Mouse (Mus musculus) forebrain, embryonic 13.5 days (tissue): ENCODE results near the gene App. TPM values are rescaled to one million over a fixed set of nuclear protein-coding genes. Genes with fewer than 3 reads are reported as not detected.

Experiments used
- ATAC-seq: fragments of 200-750 bp; cut with Nextera tagmentation; 2 replicates; pipeline ENCODE4 v1.8.0; 2017
- H3K27ac ChIP-seq: fragments of 300-500 bp; sonication (generic); 2 replicates; pipeline ENCODE4 v1.5.1; 2015; ENCODE audit warnings: inconsistent platforms, mild to moderate bottlenecking, moderate library complexity
- H3K27me3 ChIP-seq: fragments of 300-500 bp; sonication (generic); 2 replicates; pipeline ENCODE4 v1.6.1; 2015; ENCODE audit warnings: mild to moderate bottlenecking, inconsistent platforms
- H3K36me3 ChIP-seq: fragments of 300-500 bp; sonication (generic); 2 replicates; pipeline ENCODE4 v1.6.1; 2015; ENCODE audit warnings: mild to moderate bottlenecking, inconsistent platforms; ENCODE audit not compliant: poor library complexity, severe bottlenecking
- H3K4me1 ChIP-seq: fragments of 300-500 bp; sonication (generic); 2 replicates; pipeline ENCODE4 v1.6.1; 2015; ENCODE audit warnings: inconsistent platforms
- H3K4me2 ChIP-seq: fragments of 300-500 bp; sonication (generic); 2 replicates; pipeline ENCODE4 v1.6.1; 2015; ENCODE audit warnings: inconsistent platforms, mild to moderate bottlenecking, moderate library complexity
- H3K4me3 ChIP-seq: fragments of 300-500 bp; sonication (generic); 2 replicates; pipeline ENCODE4 v1.5.1; 2015; ENCODE audit warnings: mild to moderate bottlenecking, inconsistent platforms
- H3K9ac ChIP-seq: fragments of 300-500 bp; sonication (generic); 2 replicates; pipeline ENCODE4 v1.6.1; 2015; ENCODE audit warnings: mild to moderate bottlenecking, inconsistent platforms
- H3K9me3 ChIP-seq: fragments of 300-500 bp; sonication (generic); replicated peaks from 2 replicates; pipeline ENCODE4 v1.6.1; 2016; ENCODE audit warnings: inconsistent platforms
- WGBS: fragments of 180-500 bp; shearing (Covaris S2); methylation state at CpG from one replicate; pipeline ENCODE4 v1.1.7; 2015; 5-methylcytosine and 5-hydroxymethylcytosine counted together
- polyA plus RNA-seq: library from polyadenylated mRNA; unstranded; fragments of >200 nt; fragmentation: Nextera tagmentation; extraction: Ambion mirVana; gene quantifications from 2 replicates; pipeline ENCODE4 v1.2.1, GENCODE M21; 2015

App gene
- polyA plus RNA-seq, 1 experiment from 2014 or later: 168 TPM

GRCm38 (mm10) chr16:85099044-85099443, 74.5 kb downstream of the App start:
- H3K9ac ChIP-seq: no peak overlapping the region
- H3K4me2 ChIP-seq: no peak overlapping the region
- WGBS: 91% methylated on average over 7 of the region's 7 CpGs
- peaks cover 23% of the 10 kb centered on the region for H3K36me3 ChIP-seq
- no peak for ATAC-seq
- no peak overlapping the region for H3K27ac ChIP-seq
- no peaks in the 10 kb centered on the region for H3K27me3 ChIP-seq
- H3K4me1 ChIP-seq: peaks cover 38% of the 10 kb centered on the region
- H3K9me3 ChIP-seq: no peaks in the 10 kb centered on the region
- no peak overlapping the region for H3K4me3 ChIP-seq

- Histone ChIP-seq H3K36me3 (peaks cover 7% of the 10 kb centered on the region), H3K9ac (no peak overlapping the region), H3K4me1 (peaks cover 58% of the 10 kb centered on the region), H3K4me2 (no peak overlapping the region), H3K4me3 (no peak overlapping the region), H3K9me3 (no peaks in the 10 kb centered on the region), H3K27ac (peak overlapping the region; percentile 48), H3K27me3 (no peaks in the 10 kb centered on the region)
- ATAC-seq: no peak
- 17% methylated on average over 6 of the region's 6 CpGs for WGBS
Observed at GRCm38 (mm10) chr16:85096396-85096795, 77.2 kb downstream of the App start.

- H3K36me3 ChIP-seq: peaks cover 7% of the 10 kb centered on the region; the same call in 1 of the 2 replicates
- 92% methylated on average over 2 of the region's 2 CpGs for WGBS
- H3K27ac ChIP-seq: peak overlapping the region; percentile 48; the same call in 1 of the 2 replicates
- H3K4me1 ChIP-seq: peaks cover 63% of the 10 kb centered on the region
- no peak overlapping the region for H3K4me2 ChIP-seq
- H3K9me3 ChIP-seq: no peaks in the 10 kb centered on the region
- H3K9ac ChIP-seq: no peak overlapping the region
- H3K4me3 ChIP-seq: no peak overlapping the region
- no peaks in the 10 kb centered on the region for H3K27me3 ChIP-seq
- no peak for ATAC-seq
Observed at GRCm38 (mm10) chr16:85095923-85096322, 77.6 kb downstream of the App start.

- Histone ChIP-seq H3K27ac (peak overlapping the region; percentile 84), H3K27me3 (no peaks in the 10 kb centered on the region), H3K4me1 (peaks cover 93% of the 10 kb centered on the region), H3K9me3 (no peaks in the 10 kb centered on the region), H3K36me3 (peaks cover 4% of the 10 kb centered on the region; the same call in 1 of the 2 replicates), H3K4me2 (peak overlapping the region; percentile 32), H3K4me3 (no peak overlapping the region), H3K9ac (no peak overlapping the region)
- WGBS: 6% methylated on average over 9 of the region's 9 CpGs
- ATAC-seq: peak; percentile 92
Observed at GRCm38 (mm10) chr16:85092644-85093091, 80.9 kb downstream of the App start.

- Histone ChIP-seq H3K27ac (peak overlapping the region; percentile 84), H3K4me3 (no peak overlapping the region), H3K4me1 (peaks cover 98% of the 10 kb centered on the region), H3K9ac (no peak overlapping the region), H3K9me3 (no peaks in the 10 kb centered on the region), H3K36me3 (peaks cover 3% of the 10 kb centered on the region; the same call in 1 of the 2 replicates), H3K27me3 (no peaks in the 10 kb centered on the region), H3K4me2 (peak overlapping the region; percentile 32)
- 40% methylated on average over 1 of the region's 1 CpGs for WGBS
- ATAC-seq: no peak
Observed at GRCm38 (mm10) chr16:85092183-85092582, 81.4 kb downstream of the App start.

- H3K4me1 ChIP-seq: peaks cover 97% of the 10 kb centered on the region
- no peaks in the 10 kb centered on the region for H3K9me3 ChIP-seq
Observed at GRCm38 (mm10) chr16:85090992-85091391, 82.6 kb downstream of the App start.

GRCm38 (mm10) chr16:85088126-85088525, 85.4 kb downstream of the App start:
- Histone ChIP-seq H3K9ac (no peak overlapping the region), H3K4me1 (peaks cover 78% of the 10 kb centered on the region), H3K9me3 (no peaks in the 10 kb centered on the region), H3K4me2 (no peak overlapping the region), H3K36me3 (peaks cover 6% of the 10 kb centered on the region), H3K4me3 (no peak overlapping the region), H3K27me3 (no peaks in the 10 kb centered on the region), H3K27ac (peak overlapping the region; percentile 45)
- no peak for ATAC-seq
- WGBS: 49% methylated on average over 10 of the region's 10 CpGs

More at GRCm38 (mm10) chr16:85090992-85091391, 82.6 kb downstream of the App start:
- ATAC-seq: no peak
- H3K36me3 ChIP-seq: no peaks in the 10 kb centered on the region
- H3K27ac ChIP-seq: peak overlapping the region; percentile 84
- H3K27me3 ChIP-seq: no peaks in the 10 kb centered on the region
- H3K4me3 ChIP-seq: no peak overlapping the region
- H3K9ac ChIP-seq: no peak overlapping the region
- 52% methylated on average over 14 of the region's 14 CpGs for whole genome bisulfite sequencing
- H3K4me2 ChIP-seq: peak overlapping the region; percentile 28

GRCm38 (mm10) chr16:85086303-85086702, 87.3 kb downstream of the App start:
- 89% methylated on average over 14 of the region's 14 CpGs for WGBS
- Histone ChIP-seq H3K36me3 (peaks cover 22% of the 10 kb centered on the region), H3K9me3 (no peaks in the 10 kb centered on the region), H3K4me3 (no peak overlapping the region), H3K4me1 (peaks cover 60% of the 10 kb centered on the region), H3K27me3 (no peaks in the 10 kb centered on the region), H3K4me2 (no peak overlapping the region), H3K9ac (no peak overlapping the region), H3K27ac (no peak overlapping the region)
- 0 out of 2 replicates have a peak, but pooled peaks have one; percentile 19 for ATAC-seq

- no peak overlapping the region; the same call in 1 of the 2 replicates for H3K27ac ChIP-seq
- ATAC-seq: no peak
- H3K4me1 ChIP-seq: peaks cover 56% of the 10 kb centered on the region
- no peaks in the 10 kb centered on the region for H3K9me3 ChIP-seq
- H3K4me2 ChIP-seq: no peak overlapping the region
- WGBS: 58% methylated on average over 6 of the region's 6 CpGs
- H3K9ac ChIP-seq: no peak overlapping the region
- no peak overlapping the region for H3K4me3 ChIP-seq
- peaks cover 22% of the 10 kb centered on the region for H3K36me3 ChIP-seq
- H3K27me3 ChIP-seq: no peaks in the 10 kb centered on the region
Observed at GRCm38 (mm10) chr16:85085902-85086301, 87.7 kb downstream of the App start.

- no peak overlapping the region for H3K9ac ChIP-seq
- 100% methylated on average over 1 of the region's 1 CpGs for WGBS
- H3K27ac ChIP-seq: no peak overlapping the region
- no peaks in the 10 kb centered on the region for H3K9me3 ChIP-seq
- no peaks in the 10 kb centered on the region for H3K27me3 ChIP-seq
- peaks cover 36% of the 10 kb centered on the region for H3K36me3 ChIP-seq
- no peak overlapping the region for H3K4me3 ChIP-seq
- ATAC-seq: no peak
- H3K4me1 ChIP-seq: peaks cover 40% of the 10 kb centered on the region
- no peak overlapping the region for H3K4me2 ChIP-seq
Observed at GRCm38 (mm10) chr16:85084152-85084551, 89.4 kb downstream of the App start.

- Histone ChIP-seq H3K36me3 (peaks cover 66% of the 10 kb centered on the region), H3K4me2 (no peak overlapping the region), H3K9ac (no peak overlapping the region), H3K4me3 (no peak overlapping the region), H3K27ac (no peak overlapping the region), H3K27me3 (no peaks in the 10 kb centered on the region), H3K9me3 (no peaks in the 10 kb centered on the region), H3K4me1 (no peaks in the 10 kb centered on the region)
- no peak for ATAC-seq
- WGBS: 90% methylated on average over 2 of the region's 2 CpGs
Observed at GRCm38 (mm10) chr16:85075330-85075729, 98.2 kb downstream of the App start.

- H3K4me2 ChIP-seq: no peak overlapping the region
Observed at GRCm38 (mm10) chr16:85074889-85075288, 98.7 kb downstream of the App start.

GRCm38 (mm10) chr16:85072624-85073023, 100.9 kb downstream of the App start:
- ATAC-seq: no peak
- H3K36me3 ChIP-seq: peaks cover 40% of the 10 kb centered on the region
- no peaks in the 10 kb centered on the region for H3K9me3 ChIP-seq
- H3K27me3 ChIP-seq: no peaks in the 10 kb centered on the region
- H3K4me3 ChIP-seq: no peak overlapping the region
- WGBS: 76% methylated on average over 12 of the region's 12 CpGs
- H3K27ac ChIP-seq: no peak overlapping the region
- H3K4me1 ChIP-seq: no peaks in the 10 kb centered on the region
- no peak overlapping the region for H3K4me2 ChIP-seq
- H3K9ac ChIP-seq: no peak overlapping the region

More at GRCm38 (mm10) chr16:85074889-85075288, 98.7 kb downstream of the App start:
- H3K36me3 ChIP-seq: peaks cover 62% of the 10 kb centered on the region
- H3K4me1 ChIP-seq: no peaks in the 10 kb centered on the region
- no peak for ATAC-seq
- WGBS: 81% methylated on average over 6 of the region's 6 CpGs
- no peak overlapping the region for H3K27ac ChIP-seq
- no peaks in the 10 kb centered on the region for H3K9me3 ChIP-seq
- H3K4me3 ChIP-seq: no peak overlapping the region
- no peak overlapping the region for H3K9ac ChIP-seq
- no peaks in the 10 kb centered on the region for H3K27me3 ChIP-seq
